Mouse (Mus musculus): Measurements from ENCODE around the gene Sqstm1. TPM values are rescaled to one million over a fixed set of nuclear protein-coding genes. Genes with fewer than 3 reads are reported as not detected.

The Sqstm1 gene
- polyA plus RNA-seq, 1 experiment from 2014 or later, result 426 TPM

DNA sequence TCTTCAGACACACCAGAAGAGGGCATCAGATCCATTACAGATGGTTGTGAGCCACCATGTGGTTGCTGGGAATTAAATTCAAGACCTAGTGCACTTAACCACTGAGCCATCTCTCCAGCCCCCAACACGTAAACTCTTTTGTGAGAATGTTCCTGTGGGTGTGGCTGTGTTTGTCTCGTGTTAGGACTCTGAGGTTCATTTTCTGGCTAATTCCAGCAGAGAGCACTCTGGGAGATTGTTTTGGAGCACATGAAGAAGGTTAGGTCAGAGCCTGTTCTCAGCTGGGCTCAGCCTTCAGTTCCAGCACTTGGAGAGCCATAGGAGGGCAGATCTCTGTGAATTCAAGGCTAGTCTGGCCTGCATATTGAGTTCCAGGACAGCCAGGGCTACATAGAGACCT is 9.2 kb upstream of the Sqstm1 start:
- peak; percentile 47 for DNase-seq (ENCODE audit: low spot score)
- H3K9ac ChIP-seq (replicated peaks; ENCODE audit: low read depth), result no peak overlapping the region
- H3K27ac ChIP-seq (ENCODE audit: low read length), result no peak overlapping the region
- H3K9me3 ChIP-seq (ENCODE audit: low read length), result no peaks in the 10 kb centered on the region
- H3K4me3 ChIP-seq (ENCODE audit: low read depth, low read length), result no peak overlapping the region
- no peak overlapping the region for H3K4me2 ChIP-seq (replicated peaks; ENCODE audit: low read depth, low read length)
- H3K4me1 ChIP-seq (ENCODE audit: insufficient read depth, low read depth, low read length), result peaks cover 10% of the 10 kb centered on the region; the same call in 1 of the 2 replicates
- H3K27me3 ChIP-seq (replicated peaks; ENCODE audit: insufficient read depth, low read length), result no peaks in the 10 kb centered on the region
- H3K36me3 ChIP-seq (ENCODE audit: insufficient read depth, low read length), result no peaks in the 10 kb centered on the region
- TF ChIP-seq CTCF (IDR thresholded peaks at IDR 0.05) (peak; percentile 48), EP300 (IDR thresholded peaks at IDR 0.05) (no peak)
- ATAC-seq, result no peak
- 25% methylated on average over 2 of the region's 2 CpGs for WGBS

DNA sequence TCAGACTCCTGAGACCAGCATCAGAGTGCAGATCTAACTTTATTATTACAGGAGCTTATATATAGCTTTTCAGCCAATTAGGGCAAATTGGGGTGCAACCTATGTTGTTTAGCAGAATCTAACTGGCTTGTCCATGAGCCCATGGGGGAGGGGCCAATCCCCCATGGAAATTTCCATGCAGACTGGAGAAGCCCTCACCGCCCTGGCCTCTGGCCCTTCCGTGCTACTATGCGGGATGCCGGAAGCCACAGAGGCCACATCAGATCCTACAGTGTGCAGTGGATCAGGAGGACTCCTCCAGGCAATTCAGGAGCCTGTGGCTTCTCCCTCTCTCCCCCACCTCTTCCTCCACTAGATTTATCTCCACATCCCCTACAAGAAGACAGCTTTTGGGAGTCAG is 7.2 kb upstream of the Sqstm1 start:
- H3K4me3 ChIP-seq (ENCODE audit: low read depth, low read length), result no peak overlapping the region
- no peak overlapping the region for H3K4me2 ChIP-seq (replicated peaks; ENCODE audit: low read depth, low read length)
- H3K9ac ChIP-seq (replicated peaks; ENCODE audit: low read depth), result no peak overlapping the region
- no peak for TF ChIP-seq CTCF (IDR thresholded peaks at IDR 0.05)
- H3K4me1 ChIP-seq (ENCODE audit: insufficient read depth, low read depth, low read length), result peaks cover 15% of the 10 kb centered on the region; the same call in 1 of the 2 replicates
- H3K36me3 ChIP-seq (ENCODE audit: insufficient read depth, low read length), result no peaks in the 10 kb centered on the region
- 45% methylated on average over 4 of the region's 4 CpGs for WGBS
- no peak overlapping the region for H3K27ac ChIP-seq (ENCODE audit: low read length)
- H3K9me3 ChIP-seq (ENCODE audit: low read length), result no peaks in the 10 kb centered on the region
- ATAC-seq (no peak), DNase-seq (ENCODE audit: low spot score) (no peak)
- no peaks in the 10 kb centered on the region for H3K27me3 ChIP-seq (replicated peaks; ENCODE audit: insufficient read depth, low read length)

DNA sequence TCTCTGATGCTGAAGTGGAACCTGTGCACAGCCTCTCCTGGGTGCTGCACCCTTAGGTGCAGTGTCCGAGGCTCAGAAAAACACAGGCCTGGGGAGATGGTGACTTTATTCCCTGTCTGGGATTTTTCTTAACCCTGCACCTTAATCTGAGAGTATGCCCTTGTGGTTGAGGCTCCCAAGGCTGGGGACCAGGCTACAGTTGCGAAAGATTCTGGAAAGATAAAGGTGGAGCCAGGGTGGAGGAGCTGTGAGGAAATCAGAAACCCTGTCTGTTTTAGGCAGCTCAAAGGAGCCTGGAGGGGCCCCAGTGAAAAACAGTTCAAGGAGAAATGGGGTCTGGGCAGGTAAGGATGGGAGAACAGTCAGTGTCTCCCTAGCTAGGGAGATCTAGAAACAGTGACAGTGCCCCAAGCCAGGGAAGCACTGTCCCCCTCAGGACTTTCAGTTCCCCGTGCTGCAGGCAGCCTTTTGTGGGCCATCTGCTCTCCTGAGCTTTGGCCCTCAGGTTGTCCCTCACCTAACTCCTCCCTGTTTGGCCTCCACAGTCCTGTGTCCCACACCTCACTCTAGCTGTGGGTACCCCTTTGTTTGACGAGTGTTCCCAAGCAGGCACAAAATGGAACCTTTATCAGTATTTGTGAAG is 6.2 kb upstream of the Sqstm1 start:
- Histone ChIP-seq H3K27ac (ENCODE audit: low read length) (no peak overlapping the region), H3K36me3 (ENCODE audit: insufficient read depth, low read length) (no peaks in the 10 kb centered on the region), H3K27me3 (replicated peaks; ENCODE audit: insufficient read depth, low read length) (no peaks in the 10 kb centered on the region), H3K9ac (replicated peaks; ENCODE audit: low read depth) (no peak overlapping the region), H3K4me2 (replicated peaks; ENCODE audit: low read depth, low read length) (no peak overlapping the region), H3K4me3 (ENCODE audit: low read depth, low read length) (no peak overlapping the region), H3K4me1 (ENCODE audit: insufficient read depth, low read depth, low read length) (peaks cover 18% of the 10 kb centered on the region; the same call in 1 of the 2 replicates), H3K9me3 (ENCODE audit: low read length) (no peaks in the 10 kb centered on the region)
- WGBS, result 73% methylated on average over 4 of the region's 4 CpGs
- no peak for TF ChIP-seq EP300 (IDR thresholded peaks at IDR 0.05)
- TF ChIP-seq CTCF (IDR thresholded peaks at IDR 0.05), result no peak
- ATAC-seq (no peak), DNase-seq (ENCODE audit: low spot score) (no peak)

DNA sequence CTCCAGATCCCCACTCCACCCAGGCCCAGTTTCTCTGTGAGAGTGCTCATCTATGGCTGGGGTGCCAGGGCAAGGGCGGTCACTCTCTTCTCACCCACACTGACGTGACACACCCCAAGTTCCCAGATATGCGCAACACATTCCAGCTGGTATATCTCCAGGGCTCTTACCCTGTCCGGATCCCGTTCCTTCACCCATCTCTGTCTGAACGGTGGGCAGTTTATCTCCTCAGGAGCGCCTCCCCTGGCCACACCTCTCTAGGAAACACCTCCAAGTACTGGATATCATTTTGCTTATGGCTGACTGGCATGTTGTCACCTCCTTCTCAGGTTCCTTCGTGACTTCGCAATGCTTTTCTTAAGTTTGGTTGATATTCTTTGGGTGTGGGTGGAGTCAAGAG is 5.0 kb upstream of the Sqstm1 start:
- 28% methylated on average over 9 of the region's 9 CpGs for WGBS
- TF ChIP-seq EP300 (IDR thresholded peaks at IDR 0.05) (no peak), CTCF (IDR thresholded peaks at IDR 0.05) (no peak)
- Histone ChIP-seq H3K4me1 (ENCODE audit: insufficient read depth, low read depth, low read length) (peaks cover 18% of the 10 kb centered on the region; the same call in 1 of the 2 replicates), H3K27ac (ENCODE audit: low read length) (no peak overlapping the region), H3K9me3 (ENCODE audit: low read length) (no peaks in the 10 kb centered on the region), H3K9ac (replicated peaks; ENCODE audit: low read depth) (no peak overlapping the region), H3K4me3 (ENCODE audit: low read depth, low read length) (no peak overlapping the region), H3K4me2 (replicated peaks; ENCODE audit: low read depth, low read length) (no peak overlapping the region), H3K36me3 (ENCODE audit: insufficient read depth, low read length) (no peaks in the 10 kb centered on the region), H3K27me3 (replicated peaks; ENCODE audit: insufficient read depth, low read length) (no peaks in the 10 kb centered on the region)
- ATAC-seq, result no peak
- no peak for DNase-seq (ENCODE audit: low spot score)

DNA sequence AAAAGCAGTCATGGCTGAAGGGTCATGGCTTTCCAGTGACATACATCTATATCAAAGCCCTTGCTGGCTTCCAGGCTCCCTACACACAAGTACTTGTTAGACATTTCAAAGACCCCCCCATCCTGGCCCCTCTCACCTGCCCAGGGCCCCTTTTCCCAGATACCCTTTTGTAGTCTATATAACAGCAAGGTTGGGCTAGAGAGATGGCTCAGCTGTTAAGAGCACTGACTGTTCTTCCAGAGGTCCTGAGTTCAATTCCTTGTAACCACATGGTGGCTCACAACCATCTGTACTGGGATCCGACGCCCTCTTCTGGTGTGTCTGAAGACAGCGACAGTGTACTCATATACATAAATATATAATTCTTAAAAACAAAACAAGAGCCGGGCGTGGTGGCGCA is 4.0 kb upstream of the Sqstm1 start:
- ATAC-seq (no peak), DNase-seq (ENCODE audit: low spot score) (no peak)
- Histone ChIP-seq H3K27ac (ENCODE audit: low read length) (no peak overlapping the region), H3K4me3 (ENCODE audit: low read depth, low read length) (no peak overlapping the region), H3K9me3 (ENCODE audit: low read length) (no peaks in the 10 kb centered on the region), H3K4me2 (replicated peaks; ENCODE audit: low read depth, low read length) (no peak overlapping the region), H3K27me3 (replicated peaks; ENCODE audit: insufficient read depth, low read length) (no peaks in the 10 kb centered on the region), H3K4me1 (ENCODE audit: insufficient read depth, low read depth, low read length) (peaks cover 18% of the 10 kb centered on the region; the same call in 1 of the 2 replicates), H3K9ac (replicated peaks; ENCODE audit: low read depth) (no peak overlapping the region), H3K36me3 (ENCODE audit: insufficient read depth, low read length) (no peaks in the 10 kb centered on the region)
- 88% methylated on average over 6 of the region's 6 CpGs for WGBS
- TF ChIP-seq CTCF (IDR thresholded peaks at IDR 0.05) (peak; percentile 14; the same call in 1 of the 2 replicates), EP300 (IDR thresholded peaks at IDR 0.05) (no peak)

DNA sequence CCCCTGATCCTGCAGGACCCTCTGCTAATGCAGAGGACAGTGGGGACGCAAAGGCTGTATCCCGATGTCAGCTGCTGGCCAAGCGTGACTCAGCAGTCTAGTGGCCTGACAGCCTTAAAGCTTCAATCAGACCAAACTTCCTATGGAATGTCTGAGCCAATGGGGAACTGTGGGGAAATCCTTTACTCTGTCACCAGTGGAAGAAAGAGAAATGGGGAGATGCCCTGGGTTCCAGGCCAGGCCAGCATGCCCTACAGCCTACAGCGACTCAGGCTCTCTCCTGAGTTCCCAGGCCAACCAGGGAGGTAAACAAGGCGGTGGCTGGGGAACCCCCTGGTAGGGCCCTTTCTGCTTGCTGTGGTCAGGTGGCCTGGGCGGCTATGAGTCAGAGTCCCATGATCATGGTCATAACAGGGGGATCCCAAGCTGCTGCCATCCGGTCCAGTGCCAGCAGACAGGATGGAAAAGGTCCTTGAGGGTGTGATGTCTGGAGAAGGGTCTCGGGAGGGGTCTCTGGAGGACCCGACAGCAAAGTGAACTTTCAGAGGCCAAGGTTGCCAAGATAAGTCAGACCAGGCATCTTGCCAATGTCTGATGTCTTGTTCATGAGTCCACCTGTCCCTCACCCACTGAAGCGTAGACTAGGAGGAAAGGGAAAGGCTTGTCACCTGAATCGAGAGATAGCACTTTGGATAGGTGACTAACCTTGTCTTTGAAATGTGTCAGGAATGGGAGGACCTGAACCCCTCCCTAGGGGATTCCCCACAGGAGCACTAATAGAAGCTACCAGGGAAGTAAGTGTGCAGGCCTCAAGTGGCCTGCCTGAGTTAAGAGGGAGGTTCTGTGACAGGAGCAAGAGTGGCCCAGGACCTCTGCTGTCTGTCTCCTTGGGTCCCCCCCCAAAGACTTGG is 2.5 kb upstream of the Sqstm1 start:
- WGBS, result 35% methylated on average over 11 of the region's 11 CpGs
- DNase-seq (ENCODE audit: low spot score) (peak; percentile 91), ATAC-seq (peak; percentile 58)
- Histone ChIP-seq H3K36me3 (ENCODE audit: insufficient read depth, low read length) (0 out of 2 replicates have a peak, but pooled peaks cover 3% of the 10 kb centered on the region), H3K27me3 (replicated peaks; ENCODE audit: insufficient read depth, low read length) (no peaks in the 10 kb centered on the region), H3K27ac (ENCODE audit: low read length) (peak overlapping the region; percentile 66), H3K9me3 (ENCODE audit: low read length) (no peaks in the 10 kb centered on the region), H3K9ac (replicated peaks; ENCODE audit: low read depth) (no peak overlapping the region), H3K4me2 (replicated peaks; ENCODE audit: low read depth, low read length) (no peak overlapping the region), H3K4me1 (ENCODE audit: insufficient read depth, low read depth, low read length) (peaks cover 25% of the 10 kb centered on the region; the same call in 1 of the 2 replicates), H3K4me3 (ENCODE audit: low read depth, low read length) (no peak overlapping the region)
- TF ChIP-seq CTCF (IDR thresholded peaks at IDR 0.05), result no peak
